Mouse (Mus musculus): ENCODE data around the gene Apom.
A peak's percentile ranks its signal among the peaks of the same experiment; 100 is the strongest.

DNA sequence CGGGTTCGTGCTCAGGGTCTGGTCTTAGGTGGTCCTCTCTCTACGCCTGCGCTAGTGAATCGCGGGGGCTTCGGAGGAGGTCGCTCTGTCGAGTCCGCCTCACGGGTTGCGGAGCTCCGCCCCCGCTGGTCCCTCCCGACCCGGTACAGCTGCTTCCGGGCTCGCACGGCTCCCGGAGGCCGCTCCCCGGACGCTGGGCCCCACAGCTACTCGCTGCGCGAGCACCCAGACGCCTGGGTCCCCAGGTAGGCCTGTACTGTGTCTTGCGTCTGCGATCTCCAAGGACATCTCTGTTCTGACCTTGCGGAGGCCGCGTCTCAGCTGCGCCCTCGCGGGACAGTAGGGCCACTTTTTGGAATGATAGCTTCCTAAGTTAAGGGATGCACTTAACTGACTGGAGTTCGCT lies 5.6 kb downstream of the Apom start, which contains the start of gene D17H6S53E:
- TF ChIP-seq CTCF (IDR thresholded peaks at IDR 0.05; ENCODE audit: extremely low read depth, insufficient read length, insufficient replicate concordance, low read depth, low read length) (no peak), POLR2A (IDR thresholded peaks at IDR 0.05; ENCODE audit: low read depth, low read length) (peak; percentile 94)
